In genomic region chr1:164453739-164454138, GRCm38 (mm10) we compare ENCODE assay signal across 11 mouse cellular contexts. TPM values are rescaled to one million over a fixed set of nuclear protein-coding genes. Genes with fewer than 3 reads are reported as not detected.
A peak's percentile ranks its signal among the peaks of the same experiment; 100 is the strongest.
DNase-seq lines count a peak whose midpoint lies in the region; ATAC-seq and TF ChIP-seq lines count a peak whose summit lies in the region.
"Had no signal": no experiment of that assay in that cellular context is flagged by ENCODE, and none has a peak within 500 bp of the region (broad histone marks: within the 10 kb centered on the region; RNA-seq: fewer than 3 reads in every experiment).

No protein-coding gene starts in this region.

- peaks cover 26% of the 10 kb centered on the region for H3K4me1 ChIP-seq in hindbrain, embryonic 15.5 days (replicated peaks)
- peaks cover 36% of the 10 kb centered on the region for H3K4me1 ChIP-seq in hindbrain, embryonic 12.5 days
- peaks cover 17% of the 10 kb centered on the region for H3K4me1 ChIP-seq in olfactory bulb, adult 2 months (ENCODE audit: control insufficient read depth, insufficient read depth, low read length)

- no peak overlapping the region for H3K27ac ChIP-seq in hindbrain, embryonic 15.5 days (replicated peaks)
- no peak overlapping the region for H3K27ac ChIP-seq in hindbrain, embryonic 12.5 days
- peak overlapping the region; percentile 55 for H3K27ac ChIP-seq in olfactory bulb, adult 2 months (ENCODE audit: insufficient read depth, low read depth, low read length)
- H3K27ac ChIP-seq: forebrain, embryonic 10.5 days; lung, embryonic 15.5 days had no signal

- 84% methylated on average over 5 of the region's 5 CpGs for WGBS in hindbrain, embryonic 15.5 days
- 90% methylated on average over 5 of the region's 5 CpGs for WGBS in hindbrain, embryonic 12.5 days
- 30% methylated on average over 5 of the region's 5 CpGs for WGBS in olfactory bulb, adult 2 months

- ATAC-seq in hindbrain, embryonic 15.5 days (ENCODE audit: low FRiP score, low read depth) = no peak
- ATAC-seq in hindbrain, embryonic 12.5 days (ENCODE audit: low FRiP score) = no peak
- ATAC-seq in hematopoietic stem cell, adult 5-6 weeks (replicated peaks in 1 of 2; ENCODE audit: insufficient read depth in 1 of 2, low FRiP score in 2 of 2, low TSS enrichment in 1 of 2, low read depth in 1 of 2, poor library complexity in 2 of 2, severe bottlenecking in 2 of 2) = peak; percentile 29 to 32; a peak in 3 of 4 replicates
- no peak for ATAC-seq in megakaryocyte-erythroid progenitor cell, adult 5-6 weeks (replicated peaks; ENCODE audit: low FRiP score, low TSS enrichment, poor library complexity, severe bottlenecking)

- no peak for TF ChIP-seq POLR2A in olfactory bulb, adult 2 months (IDR thresholded peaks at IDR 0.05; ENCODE audit: insufficient read depth, low read depth, low read length)

- peak overlapping the region; percentile 58 for H3K4me3 ChIP-seq in hindbrain, embryonic 15.5 days
- no peak overlapping the region for H3K4me3 ChIP-seq in hindbrain, embryonic 12.5 days
- H3K4me3 ChIP-seq in olfactory bulb, adult 2 months (ENCODE audit: insufficient read depth, low read depth, low read length) = peak overlapping the region; percentile 54
- H3K4me3 ChIP-seq: forebrain, embryonic 10.5 days had no signal

- peaks cover 32% of the 10 kb centered on the region for H3K36me3 ChIP-seq in hindbrain, embryonic 15.5 days
- peaks cover 32% of the 10 kb centered on the region for H3K36me3 ChIP-seq in hindbrain, embryonic 12.5 days
- H3K36me3 ChIP-seq: lung, embryonic 15.5 days had no signal

- peak overlapping the region; percentile 57 for H3K4me2 ChIP-seq in hindbrain, embryonic 15.5 days
- H3K4me2 ChIP-seq in hindbrain, embryonic 12.5 days (replicated peaks) = no peak overlapping the region

- no peak overlapping the region for H3K9ac ChIP-seq in hindbrain, embryonic 15.5 days
- no peak overlapping the region for H3K9ac ChIP-seq in hindbrain, embryonic 12.5 days
- H3K9ac ChIP-seq: lung, embryonic 15.5 days had no signal

- peak; percentile 61 to 65 for DNase-seq in CD8-positive naive resting alpha-beta T cell, adult 2 months (ENCODE audit: low read depth in 2 of 2, low spot score in 2 of 2)
- DNase-seq in right cerebral cortex, adult 2 months (ENCODE audit: low spot score in 2 of 2) = no peak
- no peak for DNase-seq in frontal cortex, postnatal 36 days (ENCODE audit: low spot score in 2 of 2)
- DNase-seq: right cerebral cortex, adult 18-20 months had no signal

- H3K27me3 ChIP-seq in hindbrain, embryonic 15.5 days = no peaks in the 10 kb centered on the region
- H3K27me3 ChIP-seq in hindbrain, embryonic 12.5 days = peaks cover 4% of the 10 kb centered on the region; the same call in 1 of the 2 replicates

- no peak for TF ChIP-seq CTCF in olfactory bulb, adult 2 months (IDR thresholded peaks at IDR 0.05; ENCODE audit: insufficient read depth, low read depth, low read length)

- no peaks in the 10 kb centered on the region for H3K9me3 ChIP-seq in hindbrain, embryonic 15.5 days
- no peaks in the 10 kb centered on the region for H3K9me3 ChIP-seq in hindbrain, embryonic 12.5 days (replicated peaks)
- H3K9me3 ChIP-seq: forebrain, embryonic 10.5 days; lung, embryonic 15.5 days had no signal

RNA-seq across cellular contexts. Expression of gene Atp1b1, which starts 4.4 kb away (rescaled TPM):
- polyA plus RNA-seq in hindbrain, embryonic 15.5 days (2015; fragmentation: Nextera tagmentation; extraction: Ambion mirVana) = 310 and 325 TPM in 2 replicates
- polyA plus RNA-seq in hindbrain, embryonic 12.5 days (2016; fragmentation: Nextera tagmentation; extraction: Ambion mirVana) = 57.6 and 61.7 TPM in 2 replicates
- 3.1 and 9.5 TPM in 2 replicates for total RNA-seq in hematopoietic stem cell, adult 5-6 weeks (2017)
- 868 and 1,072 TPM in 2 replicates for polyA plus RNA-seq in olfactory bulb, adult 2 months (2012; ENCODE audit: insufficient read depth, insufficient read length, low replicate concordance, missing spikeins)
- total RNA-seq in megakaryocyte-erythroid progenitor cell, adult 5-6 weeks (2014; fragmentation: Nextera tagmentation) = 1.8 and 15.5 TPM in 2 replicates
- 5.1 TPM in 1 of 2 replicates, not detected in the other for total RNA-seq in megakaryocyte-erythroid progenitor cell, adult 5-6 weeks (2017)

Comparison
In these comparisons a context has a peak if more than half of its experiments do, and no peak if none do; other contexts are left out.
1. ATAC-seq: peak in hematopoietic stem cell, adult 5-6 weeks (2 of 2); none in hindbrain, embryonic 15.5 days (single experiment), hindbrain, embryonic 12.5 days (single experiment) and megakaryocyte-erythroid progenitor cell, adult 5-6 weeks (single experiment).
2. DNase-seq: peak in CD8-positive naive resting alpha-beta T cell, adult 2 months (2 of 2); none in right cerebral cortex, adult 2 months (0 of 2) and frontal cortex, postnatal 36 days (0 of 2).